Mouse (Mus musculus) lung, adult 2 months (tissue): ENCODE measurements around the gene Secisbp2l. TPM values are rescaled to one million over a fixed set of nuclear protein-coding genes. Genes with fewer than 3 reads are reported as not detected.

ENCODE experiments used
- DNase-seq: peaks from one replicate; pipeline ENCODE4 v3.0.0; 2022
- H3K4me1 ChIP-seq: fragments of 200-500 bp; 2 replicates; pipeline ENCODE4 v1.6.1; 2011; ENCODE audit warnings: low read length; ENCODE audit not compliant: control insufficient read depth, insufficient read depth
- H3K4me3 ChIP-seq: fragments of 200-500 bp; replicated peaks from 2 replicates; pipeline ENCODE3; 2011; ENCODE audit warnings: low read depth, mild to moderate bottlenecking, control low read depth, low read length; ENCODE audit errors: extremely low read depth
- CTCF ChIP-seq: fragments of 200-500 bp; IDR thresholded peaks from 2 replicates; pipeline ENCODE4 v1.5.1; 2011; ENCODE audit warnings: mild to moderate bottlenecking, low read length, control low read depth; ENCODE audit not compliant: insufficient read depth
- POLR2A ChIP-seq: fragments of 200-500 bp; IDR thresholded peaks from 2 replicates; pipeline ENCODE4 v1.6.1; 2011; ENCODE audit warnings: low read depth, mild to moderate bottlenecking, control low read depth, low read length, borderline replicate concordance; ENCODE audit errors: extremely low read depth
- WGBS: fragments of 180-500 bp; shearing (Covaris S2); methylation state at CpG from one replicate; pipeline ENCODE4 v1.1.7; 2018; 5-methylcytosine and 5-hydroxymethylcytosine counted together
- polyA plus RNA-seq: library from polyadenylated mRNA; depleted of rRNA; stranded (reverse); fragments of >200 nt; gene quantifications from 2 replicates; pipeline ENCODE4 v1.2.3, GENCODE M21; 2012

Secisbp2l gene
- polyA plus RNA-seq, 1 experiment: 29.1 TPM

DNA sequence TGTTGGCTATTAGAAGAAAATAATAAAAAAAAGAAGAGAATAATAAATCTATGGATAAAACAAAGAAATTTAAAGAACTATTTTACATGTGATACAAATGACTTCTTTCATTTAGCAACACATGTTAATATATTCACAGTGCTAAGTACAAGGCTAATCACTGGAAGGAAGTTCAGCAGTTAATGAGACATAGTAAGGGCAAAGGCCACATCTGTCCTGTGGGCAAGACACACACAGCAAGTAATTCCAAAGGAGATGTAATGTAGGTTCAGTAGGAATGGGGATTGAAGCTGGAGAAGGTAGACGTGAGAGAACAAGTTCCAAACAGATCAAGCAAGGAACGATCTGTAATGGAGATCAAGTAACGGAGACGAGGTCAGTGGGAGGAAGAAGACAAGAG, 1.7 kb upstream of the Secisbp2l start:
- no peak for DNase-seq
- Histone ChIP-seq H3K4me3 (no peak overlapping the region), H3K4me1 (peaks cover 15% of the 10 kb centered on the region)
- 76% methylated on average over 4 of the region's 4 CpGs for WGBS
- TF ChIP-seq POLR2A: no peak
- no peak for TF ChIP-seq CTCF

DNA sequence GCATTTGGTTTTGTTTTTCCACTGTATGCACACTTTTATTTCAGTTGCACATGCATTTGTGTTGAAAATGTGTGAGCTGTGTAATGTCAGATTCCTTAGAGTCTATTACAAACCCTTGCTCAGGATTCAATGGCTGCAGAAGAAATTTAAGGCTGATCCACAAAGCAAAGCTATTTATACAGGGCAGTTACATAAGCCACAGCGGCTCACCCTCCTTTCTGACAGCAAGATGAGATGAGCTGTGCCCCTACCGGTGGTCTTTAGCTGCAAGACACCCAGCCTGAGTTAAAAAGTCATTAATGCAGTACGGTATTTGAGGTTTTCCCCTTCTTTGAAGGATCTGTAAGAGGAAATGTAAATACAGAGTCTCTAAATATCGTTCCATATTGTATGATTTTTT, 1.2 kb upstream of the Secisbp2l start:
- Histone ChIP-seq H3K4me1 (peaks cover 15% of the 10 kb centered on the region), H3K4me3 (no peak overlapping the region)
- no peak for DNase-seq
- WGBS: 48% methylated on average over 4 of the region's 4 CpGs
- TF ChIP-seq POLR2A: no peak
- TF ChIP-seq CTCF: no peak

- H3K4me3 ChIP-seq: peak overlapping the region; percentile 71
- TF ChIP-seq POLR2A: 0 out of 2 replicates have a peak, but pooled peaks have one; percentile 77
- TF ChIP-seq CTCF: no peak
- under 1% methylated on average over 44 of the region's 44 CpGs for WGBS
- DNase-seq: no peak
- peaks cover 12% of the 10 kb centered on the region for H3K4me1 ChIP-seq
Measured at GRCm38 (mm10) chr2:125781978-125782718, 522 bp downstream of the Secisbp2l start.

DNA sequence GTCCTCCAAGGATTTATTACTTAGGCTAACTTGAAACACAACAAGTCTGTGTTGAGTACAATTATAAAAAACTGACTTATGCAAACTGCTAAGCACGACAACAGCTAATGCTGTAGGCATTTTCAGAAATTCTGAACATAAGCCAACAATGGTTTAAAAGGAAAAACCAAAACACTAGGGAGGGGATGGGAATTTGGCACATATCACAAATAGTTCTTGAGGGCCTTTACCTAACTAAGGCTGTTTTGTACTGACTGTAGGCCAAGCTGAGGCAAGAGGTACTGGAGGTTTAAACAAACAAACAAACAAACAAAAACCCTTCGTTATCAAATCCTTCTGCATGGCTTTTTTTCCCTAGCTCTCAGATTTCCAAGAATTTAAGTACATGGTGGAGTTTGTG, 1.7 kb downstream of the Secisbp2l start:
- H3K4me3 ChIP-seq: peak overlapping the region; percentile 59
- TF ChIP-seq CTCF (no peak), POLR2A (no peak)
- H3K4me1 ChIP-seq: peaks cover 14% of the 10 kb centered on the region
- WGBS: 18% methylated on average over 2 of the region's 2 CpGs
- DNase-seq: no peak

DNA sequence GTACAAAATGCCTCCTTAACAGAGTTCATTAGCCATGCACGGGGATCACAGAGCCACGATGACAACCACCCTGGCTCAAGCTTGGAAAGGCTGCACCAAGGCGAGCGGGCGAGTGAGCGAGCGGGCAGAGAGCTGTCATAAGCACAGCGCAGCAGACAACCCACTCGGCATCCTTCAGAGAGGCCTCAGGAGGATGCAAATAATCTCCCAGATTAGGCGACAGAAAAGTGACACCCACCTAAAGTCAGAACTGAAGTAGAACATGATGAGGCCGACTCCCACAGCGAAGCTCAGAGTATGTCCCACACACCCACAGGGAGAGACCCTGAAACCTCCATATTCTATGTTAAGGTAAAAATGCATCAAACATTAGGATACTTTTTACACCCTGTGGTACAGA, 4.3 kb downstream of the Secisbp2l start:
- DNase-seq: no peak
- H3K4me3 ChIP-seq: no peak overlapping the region
- 83% methylated on average over 12 of the region's 12 CpGs for WGBS
- TF ChIP-seq CTCF: no peak
- no peak for TF ChIP-seq POLR2A
- H3K4me1 ChIP-seq: peaks cover 14% of the 10 kb centered on the region

GRCm38 (mm10) chr2:125777018-125777417, 5.7 kb downstream of the Secisbp2l start:
- Histone ChIP-seq H3K4me1 (peaks cover 14% of the 10 kb centered on the region), H3K4me3 (no peak overlapping the region)
- no peak for TF ChIP-seq CTCF
- DNase-seq: no peak
- 58% methylated on average over 3 of the region's 3 CpGs for WGBS

DNA sequence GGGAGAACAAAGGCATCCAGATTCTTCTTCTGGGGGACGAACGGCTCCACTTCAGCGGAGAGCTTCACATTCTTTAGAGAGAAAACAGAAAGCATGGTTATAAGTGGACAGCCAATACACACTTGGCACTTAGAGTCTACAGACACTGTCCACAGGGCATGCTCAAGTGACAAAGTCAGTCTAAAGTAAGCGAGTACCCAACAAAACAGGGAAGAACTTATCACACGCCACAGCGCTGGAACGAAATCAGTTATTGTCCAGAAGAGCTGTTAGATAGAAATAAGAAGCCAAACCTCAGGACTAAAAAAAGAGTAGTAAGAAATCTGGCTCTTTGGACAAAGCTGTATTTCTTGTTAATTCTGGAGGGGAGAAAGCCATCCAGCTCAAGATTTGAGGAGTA, 7.0 kb downstream of the Secisbp2l start:
- 65% methylated on average over 7 of the region's 7 CpGs for WGBS
- no peak for DNase-seq
- TF ChIP-seq CTCF (no peak), POLR2A (no peak)
- Histone ChIP-seq H3K4me1 (peaks cover 10% of the 10 kb centered on the region), H3K4me3 (no peak overlapping the region)

DNA sequence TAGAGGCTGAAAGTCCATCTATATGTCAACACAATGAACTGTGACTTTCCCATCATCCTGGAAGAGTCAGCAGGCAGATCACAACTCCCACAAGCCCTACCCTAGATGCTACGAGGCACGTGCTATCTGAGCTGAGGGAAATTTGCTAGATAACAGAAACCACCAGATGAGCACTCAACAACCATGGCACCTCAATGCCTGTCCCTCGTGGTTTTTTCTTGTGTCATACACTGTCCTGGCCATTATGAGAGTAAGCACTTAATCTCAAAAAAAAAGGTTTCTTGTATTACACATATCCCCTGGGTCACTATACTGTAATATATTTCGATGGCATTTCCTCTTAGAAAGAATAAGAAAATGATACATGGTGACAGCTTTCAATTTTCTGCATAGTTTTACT, 7.8 kb downstream of the Secisbp2l start:
- no peak for DNase-seq
- 72% methylated on average over 4 of the region's 4 CpGs for WGBS
- TF ChIP-seq CTCF (no peak), POLR2A (no peak)
- no peak overlapping the region for H3K4me3 ChIP-seq
- H3K4me1 ChIP-seq: peaks cover 7% of the 10 kb centered on the region

GRCm38 (mm10) chr2:125765029-125765428, 17.6 kb downstream of the Secisbp2l start:
- no peak for TF ChIP-seq POLR2A
- peak; percentile 82 for TF ChIP-seq CTCF
- Histone ChIP-seq H3K4me1 (no peaks in the 10 kb centered on the region), H3K4me3 (no peak overlapping the region)
- DNase-seq: no peak
- 55% methylated on average over 3 of the region's 3 CpGs for WGBS

DNA sequence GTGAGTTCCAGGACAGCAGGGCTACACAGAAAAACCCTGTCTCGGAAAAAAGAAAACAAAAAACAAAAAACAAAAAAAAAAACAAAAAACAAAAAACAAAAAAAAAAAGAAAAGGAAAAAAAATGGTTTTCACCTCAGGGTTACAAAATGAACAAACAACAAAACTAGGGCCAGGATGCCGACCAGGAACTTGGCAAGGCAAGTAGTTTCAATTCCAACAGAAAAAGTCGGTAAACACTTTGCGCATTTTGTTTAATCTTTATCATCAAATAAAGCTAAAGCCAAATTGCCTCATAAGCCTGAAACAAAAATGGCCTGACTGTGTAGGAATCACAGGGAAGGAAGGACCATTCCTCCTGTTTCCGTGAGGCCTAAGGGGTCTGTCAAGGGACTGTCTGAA, 18.1 kb downstream of the Secisbp2l start:
- no peak overlapping the region for H3K4me3 ChIP-seq
- 47% methylated on average over 5 of the region's 5 CpGs for WGBS
- no peak for TF ChIP-seq POLR2A
- no peak for TF ChIP-seq CTCF
- H3K4me1 ChIP-seq: no peaks in the 10 kb centered on the region
- no peak for DNase-seq

GRCm38 (mm10) chr2:125749330-125749729, 33.3 kb downstream of the Secisbp2l start:
- DNase-seq: no peak
- H3K4me1 ChIP-seq: no peaks in the 10 kb centered on the region
- WGBS: 91% methylated on average over 2 of the region's 2 CpGs
- H3K4me3 ChIP-seq: no peak overlapping the region
- TF ChIP-seq POLR2A (no peak), CTCF (no peak)
